Mouse (Mus musculus) erythroid progenitor cell, adult 5-6 weeks (primary cell): ENCODE measurements around the gene Trim7. TPM values are rescaled to one million over a fixed set of nuclear protein-coding genes. Genes with fewer than 3 reads are reported as not detected.
A peak's percentile ranks its signal among the peaks of the same experiment; 100 is the strongest.
"Not testable (repeated sequence)": the region's sequence is repeated elsewhere in the genome, so short reads cannot be mapped to it uniquely, and the experiment has no call there.

ENCODE experiments used
- ATAC-seq: replicated peaks from 2 replicates; pipeline ENCODE4 v1.8.0; 2016; ENCODE audit warnings: moderate number of reproducible peaks, mild to moderate bottlenecking, moderate TSS enrichment, inconsistent platforms; ENCODE audit not compliant: poor library complexity, low FRiP score, severe bottlenecking
- total RNA-seq, 2 experiments: library from RNA; stranded (forward) in 1 of 2; stranded (reverse) in 1 of 2; fragments of 150-400 nt in 1 of 2; fragments of 186-747, 209-891 nt in 1 of 2; gene quantifications; 2 replicates each; pipeline versions ENCODE4 v1.2.3 to v1.2.4; 2015 to 2017; ENCODE audit warnings: low replicate concordance in 2 of 2

Trim7 gene
- total RNA-seq, 2 experiments from 2014 or later, result 0.42 TPM; not detected in 1

DNA sequence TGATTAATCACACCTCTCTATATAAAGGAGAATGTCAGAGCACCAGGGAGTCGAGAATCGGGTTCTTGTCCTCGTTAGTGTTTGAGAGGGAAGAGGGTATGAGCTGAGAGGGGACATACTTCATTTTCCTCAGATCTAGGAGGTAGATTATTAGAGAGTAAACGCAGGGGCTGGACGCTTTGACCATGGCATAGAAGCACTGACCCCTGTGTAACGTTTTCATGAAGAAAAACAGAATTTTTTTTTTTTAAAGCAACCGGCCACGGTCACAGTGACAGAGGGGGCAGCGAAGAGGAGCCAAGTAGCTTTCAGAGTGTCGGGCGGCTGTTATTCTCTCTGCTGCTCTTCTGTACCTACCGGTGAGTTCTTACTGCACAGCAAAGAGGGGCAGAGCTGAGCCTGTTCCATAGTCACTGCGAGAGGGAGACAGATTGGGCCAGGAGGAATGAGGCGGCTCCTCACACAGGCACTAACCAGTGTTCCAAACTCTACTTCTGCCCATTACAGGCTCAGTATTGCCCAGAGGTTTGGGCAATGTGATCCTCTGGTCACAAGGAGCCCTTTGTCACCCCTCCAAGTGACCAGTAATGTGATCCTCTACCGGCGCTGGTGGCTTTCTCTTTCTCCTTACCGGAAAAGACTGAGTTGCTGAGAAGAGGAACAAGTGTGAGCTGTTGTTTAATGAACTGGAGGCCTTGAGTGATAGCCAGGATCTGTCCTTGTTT, 46.0 kb downstream of the Trim7 start:
- peak; percentile 40 for ATAC-seq

DNA sequence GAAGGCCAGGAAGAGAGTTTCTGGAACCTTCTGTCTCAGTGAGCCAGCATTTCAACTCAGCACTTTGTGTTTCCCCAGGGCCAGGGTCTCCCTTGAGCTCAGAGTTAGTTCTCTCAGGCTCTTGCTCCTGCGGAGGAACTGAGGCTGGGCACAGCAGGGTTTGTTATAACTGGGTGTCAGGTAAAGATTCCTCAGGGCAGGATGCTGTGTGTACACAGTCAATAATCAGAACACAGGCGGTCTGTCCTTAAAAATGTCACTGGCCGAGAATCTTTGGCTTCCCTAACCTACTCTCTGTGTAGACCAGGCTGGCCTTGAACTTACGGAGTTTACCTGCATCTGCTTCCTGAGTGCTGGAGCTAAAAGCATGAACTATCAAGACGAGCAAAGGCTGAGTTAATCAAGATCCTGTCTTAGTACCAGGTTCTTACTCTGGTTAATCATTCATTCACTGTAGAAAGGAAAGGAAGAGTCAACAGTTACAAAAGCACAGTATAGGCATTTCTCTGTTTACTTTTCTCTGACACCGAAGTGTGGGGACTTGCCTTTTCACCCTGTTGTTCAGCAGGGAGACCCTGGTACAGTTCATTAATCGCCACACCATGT, 46.9 kb downstream of the Trim7 start:
- no peak for ATAC-seq

DNA sequence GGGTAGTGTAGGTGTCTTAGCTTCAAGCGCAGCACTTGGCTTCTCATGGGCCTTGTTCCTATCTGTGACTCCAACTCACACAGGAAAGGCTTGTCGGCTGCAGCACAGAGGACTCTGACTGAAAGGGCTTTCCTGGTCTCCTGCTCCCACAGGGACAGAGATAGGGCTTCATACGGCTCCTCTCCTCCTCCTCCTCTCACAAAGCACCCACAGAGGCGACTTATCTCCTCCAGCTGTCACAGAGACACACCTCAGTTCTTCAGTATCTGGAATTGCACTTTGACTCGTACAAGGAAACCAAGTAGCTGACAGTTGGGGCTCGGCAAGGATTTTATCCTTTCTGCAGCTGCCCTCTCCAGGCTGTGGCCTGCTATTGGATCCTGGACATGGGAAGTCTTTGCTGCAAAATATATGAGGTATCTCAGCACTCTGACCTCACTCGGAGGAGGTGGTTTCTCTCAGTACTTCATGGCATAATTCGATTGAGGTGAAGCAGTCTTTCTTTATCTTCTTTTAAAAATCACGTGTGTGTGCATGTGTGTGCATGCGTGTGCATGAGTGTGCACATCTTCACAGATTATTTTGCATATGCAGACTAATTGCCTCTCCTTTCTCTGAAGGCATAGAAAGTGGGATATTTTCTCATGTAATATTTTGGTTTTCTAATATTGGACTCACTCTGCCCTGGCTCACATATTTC, 47.8 kb downstream of the Trim7 start:
- peak; percentile 68 for ATAC-seq

DNA sequence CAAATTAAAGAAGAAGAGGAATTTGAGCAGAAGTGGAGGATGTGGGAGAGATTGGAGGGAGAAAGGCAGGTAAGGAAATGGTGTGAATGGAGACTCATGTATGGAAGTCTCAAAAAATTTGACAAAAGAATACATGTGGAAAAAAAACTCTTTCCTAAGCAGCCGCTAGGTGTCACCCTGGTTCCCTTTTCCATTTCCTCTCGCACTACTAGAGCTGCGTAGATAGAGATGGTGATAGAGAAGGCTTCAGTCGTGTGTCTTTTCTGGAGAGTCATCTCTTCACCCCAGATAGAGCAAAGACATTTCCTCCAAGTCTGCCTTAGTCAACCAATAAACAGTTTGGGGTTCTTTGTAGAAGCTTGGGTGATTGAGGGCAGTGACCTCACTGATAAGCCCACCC, 48.5 kb downstream of the Trim7 start:
- peak; percentile 33; the same call in 1 of the 2 replicates for ATAC-seq

DNA sequence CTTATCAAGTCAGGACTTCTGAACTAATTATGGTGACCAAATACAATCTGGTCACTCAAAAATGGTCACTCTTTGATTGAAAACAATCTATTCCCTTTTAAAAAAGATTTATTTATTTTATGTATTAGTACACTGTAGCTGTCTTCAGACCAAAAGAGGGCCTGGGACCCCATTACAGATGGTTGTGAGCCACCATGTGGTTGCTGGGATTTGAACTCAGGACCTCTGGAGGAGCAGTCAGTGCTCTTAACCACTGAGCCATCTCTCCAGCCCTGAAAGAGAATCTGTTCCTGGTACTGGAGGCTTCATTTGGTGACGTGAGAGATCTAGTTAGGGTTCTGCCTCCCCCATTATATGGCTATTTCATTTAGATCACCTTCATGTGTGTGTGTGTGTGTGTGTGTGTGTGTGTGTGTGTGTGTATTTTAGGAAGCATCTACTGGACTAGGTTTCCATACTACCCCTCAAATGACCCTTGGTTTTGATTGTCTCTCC, 49.5 kb downstream of the Trim7 start:
- not testable (repeated sequence) for ATAC-seq

DNA sequence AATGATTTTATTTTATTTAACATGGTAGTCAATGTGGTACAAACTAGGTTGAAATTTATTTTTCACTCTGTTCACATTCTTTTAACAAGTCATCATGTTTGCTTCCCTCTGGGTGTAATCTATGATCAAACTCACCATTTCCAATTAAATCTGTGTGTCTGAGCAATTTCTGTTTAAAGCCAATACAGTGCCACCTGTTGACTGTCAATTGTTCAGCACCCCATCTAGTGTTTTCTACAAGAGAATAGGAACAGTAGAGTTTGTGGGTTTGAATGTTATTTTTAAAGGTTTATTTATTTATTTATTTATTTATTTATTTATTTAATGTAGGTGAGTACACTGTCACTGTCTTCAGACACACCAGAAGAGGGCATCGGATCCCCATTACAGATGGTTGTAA, 50.7 kb downstream of the Trim7 start:
- no peak for ATAC-seq

DNA sequence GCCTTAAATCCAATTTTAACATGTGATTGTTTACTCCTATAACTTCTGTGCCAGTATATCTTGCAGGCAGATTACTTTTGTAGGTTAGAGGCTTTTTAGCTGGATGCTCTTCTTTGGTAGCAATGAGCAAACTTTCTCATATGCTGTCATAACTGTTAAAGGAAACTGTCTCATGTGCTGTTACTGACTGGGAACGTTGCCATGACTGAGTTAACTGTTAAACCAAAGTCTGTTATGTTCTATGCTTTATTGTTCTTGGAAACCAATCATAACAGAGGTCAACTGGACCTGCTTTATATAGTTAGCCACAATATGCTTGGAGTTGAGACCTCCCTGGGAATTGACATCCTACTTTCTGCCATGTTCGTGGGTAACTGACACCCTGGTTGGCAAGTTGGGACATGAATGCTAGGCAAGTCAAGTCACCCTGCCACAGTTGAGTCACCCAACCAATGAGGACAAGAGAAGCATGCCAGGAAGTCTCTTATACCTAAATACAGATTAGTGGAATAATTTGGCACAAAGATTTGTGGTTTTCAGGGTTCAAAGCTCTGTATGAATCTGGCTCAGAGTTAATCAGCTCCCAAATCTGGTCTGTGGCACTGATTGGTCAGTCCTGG, 73.0 kb downstream of the Trim7 start:
- ATAC-seq, result no peak

DNA sequence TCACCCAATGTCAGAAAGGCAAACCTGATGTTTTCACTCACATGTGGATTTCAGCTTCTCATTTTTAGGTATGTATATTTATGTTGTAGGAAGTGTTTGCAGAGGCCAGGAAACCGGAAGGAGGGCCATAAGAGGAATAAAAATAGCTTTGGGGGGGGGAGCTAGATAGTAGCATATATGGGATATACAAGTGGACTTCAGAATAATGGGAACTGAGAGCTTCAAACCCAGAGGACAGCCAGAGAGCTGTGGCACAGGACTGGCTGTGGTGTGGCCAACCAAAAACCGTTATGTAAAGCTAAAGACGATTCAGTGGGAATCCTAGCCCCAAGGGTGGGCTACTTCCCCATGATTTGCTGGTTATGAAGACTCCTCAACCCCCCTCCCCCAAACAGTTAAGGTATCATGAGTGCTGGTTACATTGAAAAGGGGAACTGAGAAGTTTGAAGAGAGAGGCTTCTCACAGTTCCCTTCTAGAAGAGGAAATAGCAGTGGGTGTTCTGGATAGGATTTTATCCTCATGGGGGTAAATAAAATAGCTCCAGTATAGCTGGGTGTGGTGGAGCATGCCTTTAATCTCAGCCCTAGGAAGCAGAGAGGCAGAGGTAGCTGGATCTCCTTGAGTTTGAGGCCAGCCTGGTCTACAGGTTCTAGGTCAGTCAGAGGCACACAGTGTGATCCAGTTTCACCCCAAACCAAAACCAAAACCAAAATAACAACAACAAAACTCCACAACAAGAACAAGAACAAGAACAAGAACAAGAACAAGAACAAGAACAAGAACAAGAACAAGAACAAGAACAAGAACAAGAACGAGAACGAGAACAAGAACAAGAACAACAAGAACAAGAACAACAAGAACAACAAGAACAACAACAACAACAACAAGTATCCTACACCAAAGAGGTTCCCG, 75.0 kb downstream of the Trim7 start:
- ATAC-seq, result not testable (repeated sequence)

DNA sequence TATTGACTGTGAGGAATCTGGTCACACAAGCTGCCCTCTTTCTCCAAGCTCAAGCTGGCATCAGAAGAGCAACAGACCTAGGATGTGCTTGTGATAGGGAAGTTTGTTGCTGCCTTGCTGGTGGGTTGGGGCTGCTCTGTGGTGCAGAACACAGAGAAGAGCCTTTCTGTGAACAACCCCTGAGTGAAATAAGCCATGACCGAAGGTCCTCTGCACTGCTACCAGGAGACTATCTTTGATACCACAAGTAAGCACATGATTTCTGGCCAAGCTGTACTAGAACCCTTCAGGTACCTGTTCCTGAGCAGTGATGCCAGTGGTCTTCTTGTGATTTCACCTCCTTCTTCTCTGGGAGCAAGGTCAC, 75.6 kb downstream of the Trim7 start:
- ATAC-seq, result not testable (repeated sequence)

Other genes starting within 250 kb of the Trim7 start
- 648 and 827 TPM in 2 replicates for gene Rack1, start 25.8 kb upstream of the Trim7 start, total RNA-seq (2015; ENCODE audit: low replicate concordance)
- 220 and 369 TPM in 2 replicates for gene Rack1, start 25.8 kb upstream of the Trim7 start, total RNA-seq (2017; ENCODE audit: low replicate concordance)
- 8.8 and 10.1 TPM in 2 replicates for gene Trim41, start 8.8 kb upstream of the Trim7 start, total RNA-seq (2015; ENCODE audit: low replicate concordance)
- 17.5 and 41.5 TPM in 2 replicates for gene Trim41, start 8.8 kb upstream of the Trim7 start, total RNA-seq (2017; ENCODE audit: low replicate concordance)
- 2.9 TPM in 1 of 2 replicates, not detected in the other for gene Gm12184, start 515 bp downstream of the Trim7 start, total RNA-seq (2015; ENCODE audit: low replicate concordance)
- 9.6 TPM in 1 of 2 replicates, not detected in the other for gene Gm12184, start 515 bp downstream of the Trim7 start, total RNA-seq (2017; ENCODE audit: low replicate concordance)
- gene Irgm1, start 45.5 kb downstream of the Trim7 start, total RNA-seq (2015; ENCODE audit: low replicate concordance), result 50.3 and 55.5 TPM in 2 replicates
- gene Irgm1, start 45.5 kb downstream of the Trim7 start, total RNA-seq (2017; ENCODE audit: low replicate concordance), result 51.0 and 53.7 TPM in 2 replicates
- gene Gm5431, start 76.1 kb downstream of the Trim7 start, total RNA-seq (2015; ENCODE audit: low replicate concordance), result 0.72 and 1.7 TPM in 2 replicates
- 0.64 and 1.5 TPM in 2 replicates for gene Gm5431, start 76.1 kb downstream of the Trim7 start, total RNA-seq (2017; ENCODE audit: low replicate concordance)
- 6.3 and 13.7 TPM in 2 replicates for gene Psme2b, start 120.0 kb downstream of the Trim7 start, total RNA-seq (2015; ENCODE audit: low replicate concordance)
- 0.90 and 2.6 TPM in 2 replicates for gene Psme2b, start 120.0 kb downstream of the Trim7 start, total RNA-seq (2017; ENCODE audit: low replicate concordance)
- 1.7 and 3.2 TPM in 2 replicates for gene Olfr56, start 152.7 kb downstream of the Trim7 start, total RNA-seq (2015; ENCODE audit: low replicate concordance)
- gene Olfr56, start 152.7 kb downstream of the Trim7 start, total RNA-seq (2017; ENCODE audit: low replicate concordance), result 1.5 and 6.1 TPM in 2 replicates
- 12.2 and 15.5 TPM in 2 replicates for gene 9930111J21Rik1, start 153.3 kb downstream of the Trim7 start, total RNA-seq (2015; ENCODE audit: low replicate concordance)
- gene 9930111J21Rik1, start 153.3 kb downstream of the Trim7 start, total RNA-seq (2017; ENCODE audit: low replicate concordance), result 1.4 and 5.0 TPM in 2 replicates
- 1.1 TPM in 1 of 2 replicates, not detected in the other for gene Gm12185, start 166.1 kb downstream of the Trim7 start, total RNA-seq (2015; ENCODE audit: low replicate concordance)
- not detected in 2 replicates for gene Gm12185, start 166.1 kb downstream of the Trim7 start, total RNA-seq (2017; ENCODE audit: low replicate concordance)
- not detected in 2 replicates for gene Tgtp1, start 168.0 kb downstream of the Trim7 start, total RNA-seq (2015; ENCODE audit: low replicate concordance)
- gene Tgtp1, start 168.0 kb downstream of the Trim7 start, total RNA-seq (2017; ENCODE audit: low replicate concordance), result 2.6 and 3.5 TPM in 2 replicates
- gene 9930111J21Rik2, start 225.1 kb downstream of the Trim7 start, total RNA-seq (2015; ENCODE audit: low replicate concordance), result 19.1 and 19.3 TPM in 2 replicates
- 13.3 and 13.7 TPM in 2 replicates for gene 9930111J21Rik2, start 225.1 kb downstream of the Trim7 start, total RNA-seq (2017; ENCODE audit: low replicate concordance)
- gene Tgtp2, start 238.1 kb downstream of the Trim7 start, total RNA-seq (2015; ENCODE audit: low replicate concordance), result 10.5 and 29.3 TPM in 2 replicates
- 19.6 and 28.1 TPM in 2 replicates for gene Tgtp2, start 238.1 kb downstream of the Trim7 start, total RNA-seq (2017; ENCODE audit: low replicate concordance)